Mouse (Mus musculus) hindbrain, embryonic 11.5 days (tissue): Measurements from ENCODE around the gene Abr. TPM values are rescaled to one million over a fixed set of nuclear protein-coding genes. Genes with fewer than 3 reads are reported as not detected.

Experiments used
- ATAC-seq: fragments of 200-750 bp; cut with Nextera tagmentation; 2 replicates; pipeline ENCODE4 v1.8.0; 2017; ENCODE audit warnings: mild to moderate bottlenecking, moderate TSS enrichment, moderate library complexity; ENCODE audit not compliant: low FRiP score
- DNase-seq: peaks from one replicate; pipeline ENCODE4 v3.0.0-alpha.2; 2015; ENCODE audit warnings: low spot score
- H3K27ac ChIP-seq: fragments of 300-500 bp; sonication (generic); 2 replicates; pipeline ENCODE4 v1.5.1; 2014; ENCODE audit warnings: mild to moderate bottlenecking, low read depth, low read length
- H3K27me3 ChIP-seq: fragments of 300-500 bp; sonication (generic); 2 replicates; pipeline ENCODE4 v1.6.1; 2014; ENCODE audit warnings: mild to moderate bottlenecking, low read length, moderate library complexity, mixed read lengths; ENCODE audit not compliant: control insufficient read depth, insufficient read depth
- H3K36me3 ChIP-seq: fragments of 300-500 bp; sonication (generic); 2 replicates; pipeline ENCODE4 v1.6.1; 2014; ENCODE audit warnings: mild to moderate bottlenecking, low read length, moderate library complexity, mixed read lengths; ENCODE audit not compliant: control insufficient read depth, insufficient read depth
- H3K4me1 ChIP-seq: fragments of 300-500 bp; sonication (generic); replicated peaks from 2 replicates; pipeline ENCODE4 v1.6.1; 2014; ENCODE audit warnings: low read length, mixed read lengths; ENCODE audit not compliant: control insufficient read depth, insufficient read depth
- H3K4me2 ChIP-seq: fragments of 300-500 bp; sonication (generic); replicated peaks from 2 replicates; pipeline ENCODE4 v1.6.1; 2014; ENCODE audit warnings: mild to moderate bottlenecking, low read depth, low read length
- H3K4me3 ChIP-seq: fragments of 300-500 bp; sonication (generic); 2 replicates; pipeline ENCODE4 v1.5.1; 2014; ENCODE audit warnings: low read depth, low read length
- H3K9ac ChIP-seq: fragments of 300-500 bp; sonication (generic); 2 replicates; pipeline ENCODE4 v1.6.1; 2014; ENCODE audit warnings: low read depth, low read length
- H3K9me3 ChIP-seq: fragments of 300-500 bp; sonication (generic); 2 replicates; pipeline ENCODE4 v1.6.1; 2016; ENCODE audit warnings: low read length; ENCODE audit not compliant: control insufficient read depth
- WGBS: fragments of 180-500 bp; shearing (Covaris S2); extraction: QIAGEN DNeasy Blood & Tissue Kit; methylation state at CpG from one replicate; pipeline ENCODE4 v1.1.7; 2014; 5-methylcytosine and 5-hydroxymethylcytosine counted together
- polyA plus RNA-seq: library from polyadenylated mRNA; unstranded; fragments of >200 nt; fragmentation: Nextera tagmentation; extraction: Ambion mirVana; gene quantifications from 2 replicates; pipeline ENCODE4 v1.2.1, GENCODE M21; 2014

Gene Abr
- polyA plus RNA-seq, 1 experiment from 2014 or later, result 35.8 TPM

DNA sequence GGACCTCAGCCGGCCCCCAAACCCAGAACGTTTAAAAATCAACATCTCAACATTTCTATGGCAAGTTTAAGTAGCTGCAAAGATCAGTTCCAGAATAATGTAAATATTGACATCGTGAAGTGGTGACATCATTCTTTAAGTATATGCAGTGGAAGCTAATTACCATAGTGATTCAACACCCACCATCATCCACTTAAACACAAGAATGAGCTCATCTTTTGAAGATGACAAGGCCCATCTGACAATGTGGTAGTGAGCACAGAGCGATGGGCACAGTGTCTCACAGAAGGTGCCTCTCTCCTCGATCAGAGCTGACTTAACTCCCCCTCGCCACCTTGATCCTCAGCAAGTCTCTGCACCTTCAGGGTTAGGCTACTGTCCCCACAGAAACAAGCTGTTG, 196.4 kb downstream of the Abr start:
- H3K27me3 ChIP-seq, result no peaks in the 10 kb centered on the region
- H3K9ac ChIP-seq, result no peak overlapping the region
- no peak for ATAC-seq
- no peaks in the 10 kb centered on the region for H3K9me3 ChIP-seq
- H3K4me1 ChIP-seq, result no peaks in the 10 kb centered on the region
- WGBS, result 87% methylated on average over 6 of the region's 6 CpGs
- no peak overlapping the region for H3K4me2 ChIP-seq
- H3K27ac ChIP-seq, result no peak overlapping the region
- no peaks in the 10 kb centered on the region; the same call in 1 of the 2 replicates for H3K36me3 ChIP-seq
- DNase-seq, result no peak
- no peak overlapping the region for H3K4me3 ChIP-seq

DNA sequence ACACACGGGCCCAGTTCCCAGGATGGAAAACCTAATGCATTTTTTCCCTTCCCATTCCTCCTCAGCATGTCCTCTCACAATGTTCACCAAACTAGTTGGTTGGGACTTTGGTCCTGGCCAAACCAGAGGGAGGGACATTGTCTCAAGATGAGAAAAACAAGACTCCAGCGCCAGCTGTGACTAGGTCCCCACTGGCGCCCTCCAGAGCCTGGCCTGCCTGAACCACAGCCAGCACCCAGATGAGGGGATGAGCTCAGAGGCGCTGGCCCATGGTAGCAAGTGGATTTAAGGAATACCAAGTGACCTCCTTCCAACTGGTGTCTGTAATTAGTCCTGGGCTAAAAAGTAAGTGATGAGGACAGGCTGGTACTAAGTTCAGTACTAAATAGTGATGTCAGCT, 201.2 kb downstream of the Abr start:
- Histone ChIP-seq H3K36me3 (peaks cover 5% of the 10 kb centered on the region), H3K9ac (no peak overlapping the region), H3K4me2 (no peak overlapping the region), H3K27me3 (no peaks in the 10 kb centered on the region), H3K4me1 (no peaks in the 10 kb centered on the region), H3K9me3 (no peaks in the 10 kb centered on the region), H3K27ac (no peak overlapping the region), H3K4me3 (no peak overlapping the region)
- WGBS, result 75% methylated on average over 4 of the region's 4 CpGs
- DNase-seq (no peak), ATAC-seq (no peak)

DNA sequence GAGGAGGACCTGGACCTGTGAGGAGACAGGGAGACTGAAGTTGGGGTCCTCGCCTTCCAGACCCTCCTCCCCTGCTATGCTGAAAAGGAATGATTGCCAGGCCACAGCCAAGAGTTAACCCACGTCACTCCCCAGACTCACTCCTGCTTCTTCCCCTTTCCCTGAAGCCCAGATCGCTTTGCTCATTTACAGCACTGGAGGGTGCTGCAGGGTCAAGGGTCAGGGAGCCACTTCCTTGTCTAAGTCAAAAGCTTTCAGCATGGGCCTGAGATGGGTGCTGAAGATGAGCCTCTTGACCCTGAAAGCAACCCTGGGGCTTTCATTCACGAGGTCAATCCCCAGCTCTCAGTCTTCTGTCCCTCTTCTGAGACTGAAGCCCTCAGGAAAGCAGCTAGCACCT, 202.9 kb downstream of the Abr start:
- DNase-seq (no peak), ATAC-seq (no peak)
- Histone ChIP-seq H3K4me2 (no peak overlapping the region), H3K4me3 (no peak overlapping the region), H3K9me3 (no peaks in the 10 kb centered on the region), H3K9ac (no peak overlapping the region), H3K27ac (no peak overlapping the region), H3K27me3 (no peaks in the 10 kb centered on the region), H3K36me3 (peaks cover 7% of the 10 kb centered on the region), H3K4me1 (no peaks in the 10 kb centered on the region)
- 61% methylated on average over 4 of the region's 4 CpGs for WGBS

DNA sequence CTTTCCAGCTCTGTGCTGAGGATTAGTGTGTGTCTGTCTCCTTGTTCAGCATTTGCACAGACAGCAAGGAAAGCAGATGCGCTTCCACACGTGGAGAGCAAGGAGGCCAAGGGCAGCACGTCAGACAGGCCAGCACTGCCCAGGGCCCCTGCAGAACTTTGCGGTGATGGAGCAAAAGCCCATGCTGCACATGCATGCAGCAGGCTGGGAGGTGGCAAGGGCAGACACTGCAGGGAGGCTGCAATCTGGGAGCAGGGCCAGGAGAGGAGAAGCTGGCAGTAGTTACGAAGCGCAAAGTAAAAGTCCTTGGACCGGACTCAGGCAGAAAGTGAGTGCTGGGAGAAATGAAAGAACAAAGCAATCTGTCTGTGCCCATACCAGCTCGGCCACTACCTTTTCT, 203.7 kb downstream of the Abr start:
- Histone ChIP-seq H3K4me2 (no peak overlapping the region), H3K36me3 (peaks cover 10% of the 10 kb centered on the region), H3K4me3 (no peak overlapping the region), H3K27ac (no peak overlapping the region), H3K27me3 (no peaks in the 10 kb centered on the region), H3K9ac (no peak overlapping the region), H3K4me1 (no peaks in the 10 kb centered on the region), H3K9me3 (no peaks in the 10 kb centered on the region)
- ATAC-seq (no peak), DNase-seq (no peak)
- WGBS, result 86% methylated on average over 8 of the region's 8 CpGs

DNA sequence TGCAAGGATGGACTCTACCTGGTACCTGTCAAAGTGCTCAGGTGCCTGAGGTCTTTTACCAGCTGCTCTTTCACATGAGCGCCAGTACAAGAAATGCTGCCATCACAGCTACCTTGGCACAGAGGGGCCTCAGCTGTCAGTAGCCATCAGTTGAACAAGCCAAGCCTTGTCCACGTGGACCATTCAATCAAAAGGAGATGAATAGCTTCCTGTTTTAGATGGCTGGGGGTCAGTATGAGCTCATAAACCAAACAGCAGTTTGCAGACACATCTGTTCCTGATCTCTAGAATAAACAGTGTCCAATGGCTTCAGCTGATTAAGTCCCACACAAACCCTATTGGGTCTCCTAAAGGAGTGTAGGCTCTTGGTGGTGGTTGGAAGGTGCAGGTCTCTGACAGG, 206.1 kb downstream of the Abr start:
- Histone ChIP-seq H3K4me2 (no peak overlapping the region), H3K27ac (no peak overlapping the region), H3K9ac (no peak overlapping the region), H3K9me3 (no peaks in the 10 kb centered on the region), H3K4me1 (no peaks in the 10 kb centered on the region), H3K36me3 (peaks cover 10% of the 10 kb centered on the region; the same call in 1 of the 2 replicates), H3K27me3 (no peaks in the 10 kb centered on the region), H3K4me3 (no peak overlapping the region)
- DNase-seq, result peak; percentile 15
- ATAC-seq, result no peak
- WGBS, result 57% methylated on average over 2 of the region's 2 CpGs

DNA sequence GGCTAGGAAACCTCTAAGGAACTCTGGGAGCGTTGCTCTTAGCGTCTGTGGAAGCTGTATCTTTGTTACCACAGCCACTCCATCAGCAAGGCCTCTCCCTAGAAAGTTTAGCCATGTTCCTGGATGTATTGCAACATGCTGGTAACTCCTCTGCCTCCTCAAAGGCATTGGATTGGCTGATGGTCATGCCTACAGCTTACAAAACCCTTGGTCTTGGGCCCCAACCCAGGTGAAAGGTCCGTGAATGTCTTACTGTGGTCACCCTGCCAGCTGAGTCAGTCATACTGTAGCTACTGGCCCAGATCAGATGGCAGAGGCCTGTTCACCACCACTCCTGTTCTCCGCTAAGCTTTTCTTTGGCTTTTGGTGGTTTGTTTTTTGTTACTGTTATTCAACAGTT, 207.1 kb downstream of the Abr start:
- Histone ChIP-seq H3K4me2 (no peak overlapping the region), H3K9ac (no peak overlapping the region), H3K27me3 (no peaks in the 10 kb centered on the region), H3K27ac (no peak overlapping the region), H3K36me3 (peaks cover 10% of the 10 kb centered on the region; the same call in 1 of the 2 replicates), H3K4me3 (no peak overlapping the region), H3K4me1 (no peaks in the 10 kb centered on the region), H3K9me3 (no peaks in the 10 kb centered on the region)
- DNase-seq (no peak), ATAC-seq (no peak)
- 96% methylated on average over 4 of the region's 4 CpGs for WGBS

DNA sequence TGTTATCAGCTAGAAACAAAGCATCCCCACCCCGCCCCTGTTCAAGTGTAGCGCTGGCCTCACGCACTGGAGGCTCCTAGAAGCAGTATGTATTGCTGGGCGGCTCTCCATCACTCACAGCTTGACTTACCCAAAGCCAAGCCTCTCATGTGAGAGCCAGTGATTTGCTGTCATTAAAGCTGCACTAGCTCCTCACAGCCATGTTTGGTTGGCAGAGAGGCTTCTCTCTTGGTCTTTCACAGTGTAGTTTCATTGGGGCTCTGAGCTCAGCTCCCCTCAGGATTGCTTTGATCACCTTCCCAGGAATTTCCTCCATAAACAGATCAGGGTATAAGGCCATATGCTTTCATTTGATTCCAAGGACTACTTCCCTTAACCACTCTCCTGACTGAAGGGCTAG, 208.9 kb downstream of the Abr start:
- 86% methylated on average over 4 of the region's 4 CpGs for WGBS
- DNase-seq, result no peak

DNA sequence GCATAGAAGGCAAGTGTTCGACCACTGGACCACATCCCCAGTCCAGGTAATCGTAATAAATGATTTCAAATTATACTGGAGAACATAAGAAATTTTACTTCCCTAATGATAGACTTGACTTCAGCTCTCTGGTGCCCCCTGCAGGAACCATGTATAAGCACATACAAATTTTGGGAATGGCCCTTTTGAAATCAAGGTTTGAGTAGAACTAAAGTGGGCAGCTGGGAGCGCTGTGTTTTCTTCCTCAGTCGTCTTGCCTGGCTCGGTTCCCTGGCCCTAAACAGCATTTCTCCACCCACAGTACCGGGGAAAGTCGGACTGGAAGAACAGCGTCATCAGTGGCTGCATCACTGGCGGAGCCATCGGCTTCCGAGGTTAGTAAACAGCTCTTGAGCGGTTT, 211.3 kb downstream of the Abr start:
- Histone ChIP-seq H3K4me1 (no peaks in the 10 kb centered on the region; the same call in 1 of the 2 replicates), H3K4me3 (no peak overlapping the region), H3K4me2 (no peak overlapping the region), H3K27ac (no peak overlapping the region), H3K9me3 (no peaks in the 10 kb centered on the region), H3K36me3 (0 out of 2 replicates have a peak, but pooled peaks cover 5% of the 10 kb centered on the region), H3K9ac (no peak overlapping the region), H3K27me3 (no peaks in the 10 kb centered on the region)
- ATAC-seq, result no peak
- peak; percentile 77 for DNase-seq
- WGBS, result 68% methylated on average over 12 of the region's 12 CpGs

More for the DNA sequence above, 208.9 kb downstream of the Abr start:
- Histone ChIP-seq H3K9me3 (no peaks in the 10 kb centered on the region), H3K4me3 (no peak overlapping the region), H3K9ac (no peak overlapping the region), H3K4me1 (no peaks in the 10 kb centered on the region; the same call in 1 of the 2 replicates), H3K36me3 (0 out of 2 replicates have a peak, but pooled peaks cover 5% of the 10 kb centered on the region), H3K27ac (no peak overlapping the region), H3K4me2 (no peak overlapping the region), H3K27me3 (no peaks in the 10 kb centered on the region)
- ATAC-seq, result no peak

DNA sequence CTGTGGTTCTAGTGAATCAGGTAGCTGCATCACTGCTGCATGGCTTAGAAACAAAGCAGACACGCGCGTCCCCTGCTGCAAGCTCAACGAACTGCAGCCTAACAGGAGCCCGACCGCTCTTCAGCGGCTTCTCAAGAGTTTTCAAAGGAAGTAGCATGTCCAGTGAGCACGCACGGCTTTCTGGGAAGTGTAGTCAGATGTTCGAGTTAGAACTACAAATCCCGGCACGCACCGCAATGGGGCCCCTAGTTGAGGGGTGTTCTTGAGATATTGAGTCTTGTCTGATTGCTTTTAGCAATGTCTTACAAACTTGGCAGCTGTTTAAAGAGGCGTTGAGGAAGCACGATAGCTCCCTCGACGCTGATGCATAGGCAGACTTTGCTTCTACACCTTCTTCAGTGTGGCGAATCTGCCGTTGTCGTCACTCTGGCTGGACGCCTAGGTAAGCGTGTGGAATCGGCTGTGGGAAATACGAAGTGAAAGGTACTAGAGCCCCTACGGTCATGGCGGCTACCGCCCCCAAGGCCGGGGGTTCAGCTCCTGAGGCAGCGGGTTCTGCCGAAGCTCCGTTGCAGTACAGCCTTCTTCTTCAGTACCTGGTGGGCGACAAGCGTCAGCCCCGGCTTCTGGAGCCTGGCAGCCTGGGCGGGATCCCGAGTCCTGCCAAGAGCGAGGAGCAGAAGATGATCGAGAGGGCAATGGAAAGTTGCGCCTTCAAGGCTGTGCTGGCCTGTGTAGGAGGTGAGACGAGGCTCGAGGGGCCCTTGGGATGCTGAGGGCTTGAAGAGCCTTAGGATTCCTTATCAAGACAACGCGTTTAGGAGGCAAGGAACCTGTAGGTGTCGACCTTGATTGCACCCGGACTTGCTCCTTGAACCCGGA, 215.2 kb downstream of the Abr start, which contains the start of gene Timm22:
Gene Timm22, plus strand, starts transcription at position 251 of the 882 bp plus-strand sequence.
- H3K27ac ChIP-seq, result no peak within 1 kb of the TSS
- WGBS, result under 1% methylated on average over 46 of the region's 46 CpGs
- no peaks in the 10 kb centered on the region for H3K36me3 ChIP-seq

More for the DNA sequence above, 215.2 kb downstream of the Abr start, which contains the start of gene Timm22:
- Histone ChIP-seq H3K9me3 (no peaks in the 10 kb centered on the region), H3K9ac (peak within 1 kb of the TSS; percentile 95), H3K27me3 (no peaks in the 10 kb centered on the region), H3K4me1 (no peaks in the 10 kb centered on the region; the same call in 1 of the 2 replicates), H3K4me2 (peak within 1 kb of the TSS; percentile 83), H3K4me3 (peak within 1 kb of the TSS; percentile 89)
- DNase-seq (peak; percentile 100), ATAC-seq (peak; percentile 95)
